Mouse (Mus musculus) thymus, postnatal 14 days (tissue): ENCODE data around the gene Gp1bb.

Experiments
- DNase-seq: peaks from one replicate; pipeline ENCODE4 v3.0.0; 2021

Gene Gp1bb

GRCm38 (mm10) chr16:18628206-18628947 lies 6.2 kb upstream of the Gp1bb start:
- no peak for DNase-seq

- no peak for DNase-seq
Observed at GRCm38 (mm10) chr16:18627163-18627562, 5.0 kb upstream of the Gp1bb start.

- DNase-seq = peak; percentile 85
Observed at GRCm38 (mm10) chr16:18626376-18626878, 4.2 kb upstream of the Gp1bb start, which contains the start of gene Gm49601. Gm49601 (minus strand) TSS chr16:18626427.

- DNase-seq = no peak
Observed at GRCm38 (mm10) chr16:18625791-18626311, 3.6 kb upstream of the Gp1bb start.

- no peak for DNase-seq
Observed at GRCm38 (mm10) chr16:18625097-18625496, 2.9 kb upstream of the Gp1bb start.

GRCm38 (mm10) chr16:18624641-18625040 lies 2.4 kb upstream of the Gp1bb start:
- DNase-seq = no peak

GRCm38 (mm10) chr16:18623751-18624540 lies 1.7 kb upstream of the Gp1bb start:
- DNase-seq = no peak

GRCm38 (mm10) chr16:18622916-18623750 lies 930 bp upstream of the Gp1bb start:
- DNase-seq = no peak

GRCm38 (mm10) chr16:18621362-18622001 lies 721 bp downstream of the Gp1bb start:
- DNase-seq = no peak

GRCm38 (mm10) chr16:18620601-18621361 lies 1.4 kb downstream of the Gp1bb start:
- no peak for DNase-seq

- no peak for DNase-seq
Observed at GRCm38 (mm10) chr16:18620201-18620600, 2.0 kb downstream of the Gp1bb start.

- DNase-seq = no peak
Observed at GRCm38 (mm10) chr16:18619110-18619509, 3.1 kb downstream of the Gp1bb start.

- DNase-seq = no peak
Observed at GRCm38 (mm10) chr16:18618297-18618696, 3.9 kb downstream of the Gp1bb start.

- peak; percentile 87 for DNase-seq
Observed at GRCm38 (mm10) chr16:18617370-18618065, 4.7 kb downstream of the Gp1bb start.

- DNase-seq = no peak
Observed at GRCm38 (mm10) chr16:18613301-18613700, 8.9 kb downstream of the Gp1bb start.

- DNase-seq = no peak
Observed at GRCm38 (mm10) chr16:18611752-18612151, 10.5 kb downstream of the Gp1bb start.

- DNase-seq = no peak
Observed at GRCm38 (mm10) chr16:18609099-18609498, 13.1 kb downstream of the Gp1bb start.

GRCm38 (mm10) chr16:18608226-18608625 lies 14.0 kb downstream of the Gp1bb start:
- no peak for DNase-seq

GRCm38 (mm10) chr16:18605705-18606104 lies 16.5 kb downstream of the Gp1bb start:
- DNase-seq = no peak

GRCm38 (mm10) chr16:18604267-18604701 lies 17.9 kb downstream of the Gp1bb start:
- no peak for DNase-seq

GRCm38 (mm10) chr16:18601447-18601846 lies 20.8 kb downstream of the Gp1bb start:
- DNase-seq = no peak
